Mouse (Mus musculus): ENCODE results near the gene Camta2.

- TF ChIP-seq CTCF (IDR thresholded peaks at IDR 0.05; ENCODE audit: low read depth) = no peak
- no peak for TF ChIP-seq EP300 (IDR thresholded peaks at IDR 0.05; ENCODE audit: low read depth)
Measured at GRCm38 (mm10) chr11:70621972-70622814, 65.7 kb downstream of the Camta2 start.
